Mouse (Mus musculus) MEL (cell line): Measurements from ENCODE around the gene Krt18. TPM values are rescaled to one million over a fixed set of nuclear protein-coding genes. Genes with fewer than 3 reads are reported as not detected.

Source experiments
- DNase-seq: peaks from one replicate; pipeline ENCODE4 v3.0.0; 2011; ENCODE audit warnings: low read depth, low spot score
- H3K27ac ChIP-seq: 2 replicates; pipeline ENCODE4 v1.5.1; 2012; ENCODE audit warnings: low read depth, mild to moderate bottlenecking, control low read depth, low read length, moderate library complexity; ENCODE audit not compliant: control insufficient read depth
- H3K27me3 ChIP-seq, 2 experiments: fragments of 150-350 bp in 1 of 2; sonication (generic) in 1 of 2; 2 replicates each; pipeline ENCODE4 v1.6.1; 2012; ENCODE audit warnings: low read length in 2 of 2, mild to moderate bottlenecking in 2 of 2, improper control_type of control experiment in 1 of 2, moderate library complexity in 1 of 2; ENCODE audit not compliant: insufficient read depth in 2 of 2, control insufficient read depth in 1 of 2
- H3K36me3 ChIP-seq, 2 experiments: 2 replicates each; pipeline ENCODE4 v1.6.1; 2012 to 2014; ENCODE audit warnings: low read length in 2 of 2, improper control_type of control experiment in 1 of 2, inconsistent platforms in 1 of 2, mild to moderate bottlenecking in 1 of 2; ENCODE audit not compliant: insufficient read depth in 2 of 2, control insufficient read depth in 1 of 2
- H3K4me1 ChIP-seq, 2 experiments: fragments of 150-350 bp in 1 of 2; sonication (generic) in 1 of 2; 2 replicates each; pipeline ENCODE4 v1.6.1; 2012; ENCODE audit warnings: low read length in 2 of 2, improper control_type of control experiment in 1 of 2, mild to moderate bottlenecking in 1 of 2; ENCODE audit not compliant: insufficient read depth in 2 of 2, control insufficient read depth in 1 of 2
- H3K4me3 ChIP-seq, 2 experiments: fragments of 150-350 bp in 1 of 2; sonication (generic) in 1 of 2; 2 replicates each; pipeline ENCODE4 v1.5.1; 2012; ENCODE audit warnings: low read depth in 2 of 2, low read length in 2 of 2, mild to moderate bottlenecking in 2 of 2, moderate library complexity in 2 of 2, control low read depth in 1 of 2, improper control_type of control experiment in 1 of 2; ENCODE audit not compliant: control insufficient read depth in 1 of 2, insufficient read depth in 1 of 2
- H3K79me2 ChIP-seq: 2 replicates; pipeline ENCODE4 v1.6.1; 2012; ENCODE audit warnings: mild to moderate bottlenecking, low read length, moderate library complexity; ENCODE audit not compliant: control insufficient read depth, poor library complexity, insufficient read depth
- H3K9ac ChIP-seq: 2 replicates; pipeline ENCODE4 v1.6.1; 2012; ENCODE audit warnings: low read depth, mild to moderate bottlenecking, control low read depth, low read length, moderate library complexity; ENCODE audit not compliant: control insufficient read depth, poor library complexity, severe bottlenecking
- H3K9me3 ChIP-seq: fragments of 150-350 bp; sonication (generic); replicated peaks from 2 replicates; pipeline ENCODE4 v1.6.1; 2012; ENCODE audit warnings: mild to moderate bottlenecking, low read length, improper control_type of control experiment, moderate library complexity; ENCODE audit not compliant: insufficient read depth
- BHLHE40 ChIP-seq: IDR thresholded peaks from 2 replicates; pipeline ENCODE4 v1.6.1; 2012; ENCODE audit warnings: low read depth, mild to moderate bottlenecking, inconsistent platforms, low read length, improper control_type of control experiment, borderline replicate concordance
- CHD1 ChIP-seq: IDR thresholded peaks from 2 replicates; pipeline ENCODE4 v1.6.1; 2012; ENCODE audit warnings: low read depth, mild to moderate bottlenecking, inconsistent platforms, low read length, improper control_type of control experiment
- CTCF ChIP-seq, 3 experiments: IDR thresholded peaks in 2 of 3; conservative IDR thresholded peaks in 1 of 3; 2 replicates each; pipeline ENCODE4 v1.5.1; 2011 to 2012; ENCODE audit warnings: low read length in 3 of 3, low read depth in 2 of 3, mild to moderate bottlenecking in 2 of 3, improper control_type of control experiment in 1 of 3, inconsistent platforms in 1 of 3, mixed read lengths in 1 of 3, moderate library complexity in 1 of 3; ENCODE audit not compliant: control insufficient read depth in 1 of 3, insufficient read depth in 1 of 3, poor library complexity in 1 of 3, severe bottlenecking in 1 of 3
- E2F4 ChIP-seq: IDR thresholded peaks from 2 replicates; pipeline ENCODE4 v1.6.1; 2011; ENCODE audit warnings: low read depth, low read length, improper control_type of control experiment, borderline replicate concordance
- ETS1 ChIP-seq: IDR thresholded peaks from 2 replicates; pipeline ENCODE4 v1.6.1; 2012; ENCODE audit warnings: low read depth, mild to moderate bottlenecking, inconsistent platforms, low read length, improper control_type of control experiment, moderate library complexity
- GABPA ChIP-seq: IDR thresholded peaks from 2 replicates; pipeline ENCODE4 v1.6.1; 2012; ENCODE audit warnings: low read depth, mild to moderate bottlenecking, inconsistent platforms, low read length, improper control_type of control experiment, moderate library complexity
- GATA1 ChIP-seq: IDR thresholded peaks from 2 replicates; pipeline ENCODE4 v1.6.1; 2011; ENCODE audit warnings: low read depth, low read length, improper control_type of control experiment
- HCFC1 ChIP-seq: IDR thresholded peaks from 2 replicates; pipeline ENCODE4 v1.6.1; 2012; ENCODE audit warnings: low read depth, mild to moderate bottlenecking, inconsistent platforms, low read length, improper control_type of control experiment, moderate library complexity
- JUND ChIP-seq: IDR thresholded peaks from 2 replicates; pipeline ENCODE4 v1.6.1; 2011; ENCODE audit warnings: low read depth, mild to moderate bottlenecking, improper control_type of control experiment, low read length
- MAFK ChIP-seq: IDR thresholded peaks from 2 replicates; pipeline ENCODE4 v1.6.1; 2011; ENCODE audit warnings: low read depth, mild to moderate bottlenecking, low read length, improper control_type of control experiment, borderline replicate concordance
- MAX ChIP-seq: IDR thresholded peaks from 2 replicates; pipeline ENCODE4 v1.6.1; 2011; ENCODE audit warnings: low read length, improper control_type of control experiment
- MAZ ChIP-seq: IDR thresholded peaks from 2 replicates; pipeline ENCODE4 v1.6.1; 2012; ENCODE audit warnings: low read depth, mild to moderate bottlenecking, inconsistent platforms, low read length, improper control_type of control experiment
- MXI1 ChIP-seq: IDR thresholded peaks from 2 replicates; pipeline ENCODE4 v1.6.1; 2011; ENCODE audit warnings: mild to moderate bottlenecking, low read depth, low read length, improper control_type of control experiment
- MYC ChIP-seq: IDR thresholded peaks from 2 replicates; pipeline ENCODE4 v1.6.1; 2011; ENCODE audit warnings: low read depth, mild to moderate bottlenecking, low read length, improper control_type of control experiment, moderate library complexity
- NRF1 ChIP-seq: IDR thresholded peaks from 2 replicates; pipeline ENCODE4 v1.6.1; 2014; ENCODE audit warnings: low read depth, mild to moderate bottlenecking, inconsistent platforms, low read length, improper control_type of control experiment, moderate library complexity; ENCODE audit not compliant: poor library complexity, insufficient read depth, severe bottlenecking
- POLR2AphosphoS2 ChIP-seq: IDR thresholded peaks from 2 replicates; pipeline ENCODE4 v1.6.1; 2011; ENCODE audit warnings: low read length, improper control_type of control experiment
- POLR2AphosphoS5 ChIP-seq: IDR thresholded peaks from 2 replicates; pipeline ENCODE4 v1.6.1; 2012; ENCODE audit warnings: low read depth, borderline replicate concordance, mild to moderate bottlenecking, inconsistent platforms, low read length, moderate library complexity, mixed read lengths
- RAD21 ChIP-seq: IDR thresholded peaks from 2 replicates; pipeline ENCODE4 v1.6.1; 2011; ENCODE audit warnings: mild to moderate bottlenecking, low read depth, low read length, improper control_type of control experiment
- RCOR1 ChIP-seq: IDR thresholded peaks from 2 replicates; pipeline ENCODE4 v1.6.1; 2012; ENCODE audit warnings: low read depth, mild to moderate bottlenecking, inconsistent platforms, low read length, improper control_type of control experiment
- SIN3A ChIP-seq: IDR thresholded peaks from 2 replicates; pipeline ENCODE4 v1.6.1; 2012; ENCODE audit warnings: low read length, improper control_type of control experiment, inconsistent platforms
- SMC3 ChIP-seq: IDR thresholded peaks from 2 replicates; pipeline ENCODE4 v1.6.1; 2011; ENCODE audit warnings: low read depth, low read length, improper control_type of control experiment
- TAL1 ChIP-seq: IDR thresholded peaks from 2 replicates; pipeline ENCODE4 v1.6.1; 2012; ENCODE audit warnings: mild to moderate bottlenecking, inconsistent platforms, low read length, moderate library complexity, mixed read lengths
- USF1 ChIP-seq: IDR thresholded peaks from 2 replicates; pipeline ENCODE4 v1.6.1; 2014; ENCODE audit warnings: low read depth, mild to moderate bottlenecking, inconsistent platforms, low read length, improper control_type of control experiment, moderate library complexity
- ZC3H11A ChIP-seq: IDR thresholded peaks from 2 replicates; pipeline ENCODE4 v1.6.1; 2012; ENCODE audit warnings: low read depth, mild to moderate bottlenecking, inconsistent platforms, low read length, improper control_type of control experiment
- ZMIZ1 ChIP-seq: IDR thresholded peaks from 2 replicates; pipeline ENCODE4 v1.6.1; 2012; ENCODE audit warnings: low read depth, mild to moderate bottlenecking, inconsistent platforms, low read length, improper control_type of control experiment, moderate library complexity
- ZNF384 ChIP-seq: IDR thresholded peaks from 2 replicates; pipeline ENCODE4 v1.6.1; 2012; ENCODE audit warnings: low read depth, mild to moderate bottlenecking, inconsistent platforms, low read length, improper control_type of control experiment
- polyA plus RNA-seq, 2 experiments: library from polyadenylated mRNA; stranded (reverse) in 1 of 2; unstranded in 1 of 2; fragments of >175 nt in 1 of 2; fragments of >200 nt in 1 of 2; gene quantifications; 2 replicates each; pipeline versions ENCODE4 v1.2.1 to v1.2.4; 2012; ENCODE audit warnings: low replicate concordance in 2 of 2, low read depth in 1 of 2; ENCODE audit not compliant: insufficient read length in 2 of 2, insufficient read depth in 1 of 2, missing spikeins in 1 of 2
- total RNA-seq: library from RNA; depleted of rRNA; stranded (reverse); fragments of 300-350 nt; gene quantifications from 2 replicates; pipeline ENCODE4 v1.2.3, GENCODE M21; 2012

Krt18 gene
- total and polyA plus RNA-seq, 3 experiments = 0.08 TPM; not detected in 2

GRCm38 (mm10) chr15:102010569-102011245 lies 17.3 kb upstream of the Krt18 start:
- no peaks in the 10 kb centered on the region for H3K79me2 ChIP-seq
- H3K27me3 ChIP-seq = no peaks in the 10 kb centered on the region; a peak in 1 of 4 replicates
- DNase-seq = no peak
- H3K9ac ChIP-seq = no peak overlapping the region
- H3K4me1 ChIP-seq = peaks cover 0 to 17% of the 10 kb centered on the region in 2 experiments; a peak in 3 of 4 replicates
- H3K27ac ChIP-seq = no peak overlapping the region
- H3K36me3 ChIP-seq = peaks cover 0 to 18% of the 10 kb centered on the region in 2 experiments; a peak in 2 of 4 replicates
- no peak overlapping the region for H3K4me3 ChIP-seq
- no peaks in the 10 kb centered on the region for H3K9me3 ChIP-seq
- TF ChIP-seq RAD21 (no peak), MAFK (no peak)

GRCm38 (mm10) chr15:102012260-102012765 lies 15.7 kb upstream of the Krt18 start:
- DNase-seq = no peak
- no peaks in the 10 kb centered on the region; a peak in 1 of 4 replicates for H3K27me3 ChIP-seq

DNA sequence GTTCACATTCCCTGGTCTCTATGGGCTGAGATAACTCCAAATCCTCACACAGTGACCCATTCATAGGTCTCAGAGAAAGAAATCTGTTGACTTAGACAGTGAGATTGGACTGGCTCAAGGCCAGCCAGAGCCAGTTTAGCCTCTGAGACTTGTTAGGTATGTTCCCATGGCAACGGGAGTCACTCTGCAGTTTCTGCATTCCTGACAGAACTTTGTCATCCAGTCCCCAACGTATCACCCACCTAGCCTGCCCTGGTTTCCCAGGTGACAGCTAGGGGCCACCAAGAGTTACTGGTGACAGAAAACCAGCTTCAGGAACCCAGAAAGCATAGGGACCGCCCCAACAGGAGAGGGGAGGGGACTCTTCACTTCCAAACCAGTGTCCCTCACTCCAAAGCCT lies 14.3 kb upstream of the Krt18 start:
- H3K4me3 ChIP-seq = no peak overlapping the region
- peaks cover 4 to 42% of the 10 kb centered on the region in 2 experiments for H3K4me1 ChIP-seq
- H3K79me2 ChIP-seq = no peaks in the 10 kb centered on the region
- H3K36me3 ChIP-seq = peaks cover 0 to 27% of the 10 kb centered on the region in 2 experiments; a peak in 2 of 4 replicates
- H3K9ac ChIP-seq = no peak overlapping the region
- no peak for TF ChIP-seq JUND
- no peak for TF ChIP-seq MYC
- TF ChIP-seq ZNF384 = no peak
- no peak for TF ChIP-seq MXI1
- no peak for TF ChIP-seq ETS1
- TF ChIP-seq SIN3A = no peak
- no peak for TF ChIP-seq TAL1
- TF ChIP-seq GATA1 = no peak
- TF ChIP-seq USF1 = no peak
- TF ChIP-seq HCFC1 = no peak
- no peak for TF ChIP-seq POLR2AphosphoS5
- TF ChIP-seq MAFK = no peak
- TF ChIP-seq MAZ = no peak
- no peak for TF ChIP-seq RAD21
- no peak for TF ChIP-seq ZC3H11A
- no peak for TF ChIP-seq POLR2AphosphoS2
- TF ChIP-seq E2F4 = no peak
- no peak for TF ChIP-seq ZMIZ1
- TF ChIP-seq CTCF (IDR thresholded peaks at IDR 0.05 in 2 of 3, conservative IDR thresholded peaks at IDR 0.05 in 1 of 3; ENCODE audit: control insufficient read depth in 1 of 3, insufficient read depth in 1 of 3, low read depth in 2 of 3, low read length in 3 of 3, poor library complexity in 1 of 3, severe bottlenecking in 1 of 3) = no peak
- no peak for TF ChIP-seq BHLHE40
- H3K27me3 ChIP-seq = no peaks in the 10 kb centered on the region
- H3K9me3 ChIP-seq = no peaks in the 10 kb centered on the region
- no peak overlapping the region for H3K27ac ChIP-seq
- DNase-seq = no peak

More at GRCm38 (mm10) chr15:102012260-102012765, 15.7 kb upstream of the Krt18 start:
- no peaks in the 10 kb centered on the region for H3K79me2 ChIP-seq
- no peak for TF ChIP-seq GABPA
- TF ChIP-seq SMC3 = no peak
- no peak for TF ChIP-seq ZNF384
- TF ChIP-seq RCOR1 = no peak
- no peak for TF ChIP-seq TAL1
- TF ChIP-seq HCFC1 = no peak
- no peak for TF ChIP-seq CHD1
- no peak for TF ChIP-seq JUND
- no peak for TF ChIP-seq MXI1
- TF ChIP-seq NRF1 = no peak
- TF ChIP-seq USF1 = no peak
- no peak for TF ChIP-seq MAX
- H3K36me3 ChIP-seq = peaks cover 0 to 19% of the 10 kb centered on the region in 2 experiments; a peak in 2 of 4 replicates
- H3K4me1 ChIP-seq = peaks cover 4 to 32% of the 10 kb centered on the region in 2 experiments; a peak in 3 of 4 replicates
- no peaks in the 10 kb centered on the region for H3K9me3 ChIP-seq
- H3K27ac ChIP-seq = no peak overlapping the region
- no peak overlapping the region for H3K4me3 ChIP-seq
- H3K9ac ChIP-seq = no peak overlapping the region
